Mouse (Mus musculus): ENCODE results near the gene Mcm3. TPM values are rescaled to one million over a fixed set of nuclear protein-coding genes. Genes with fewer than 3 reads are reported as not detected.
"Not testable (repeated sequence)": the region's sequence is repeated elsewhere in the genome, so short reads cannot be mapped to it uniquely, and the experiment has no call there.

Gene Mcm3
- polyA plus RNA-seq, 1 experiment = 8.9 TPM

DNA sequence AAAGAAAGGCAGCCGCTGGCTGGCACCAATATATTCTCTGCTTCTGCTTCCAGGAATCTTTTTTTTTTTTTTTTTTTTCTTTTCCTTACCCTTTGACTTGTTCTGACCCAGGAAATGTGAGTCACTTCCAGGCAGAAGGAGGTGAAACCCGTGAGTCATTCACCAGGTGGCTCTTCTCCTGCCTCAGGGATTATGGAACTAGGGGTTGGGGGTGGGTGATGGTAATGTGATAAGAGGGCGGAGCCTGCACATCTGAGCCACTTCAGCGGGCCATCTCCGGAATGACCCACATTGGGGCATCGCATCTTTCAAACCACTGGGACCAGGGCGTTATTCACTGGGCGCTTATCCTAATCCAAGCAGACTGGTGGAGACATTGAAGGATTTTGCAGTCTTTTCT is 33.1 kb downstream of the Mcm3 start:
- Histone ChIP-seq H3K27ac (ENCODE audit: insufficient read depth, low read depth, low read length) (no peak overlapping the region), H3K4me1 (ENCODE audit: control insufficient read depth, insufficient read depth, insufficient read length, low read length) (no peaks in the 10 kb centered on the region), H3K36me3 (ENCODE audit: control insufficient read depth, insufficient read depth, low read length) (no peaks in the 10 kb centered on the region), H3K27me3 (ENCODE audit: control insufficient read depth, insufficient read depth, low read length) (no peaks in the 10 kb centered on the region), H3K4me3 (ENCODE audit: low read depth, low read length) (no peak overlapping the region)
- TF ChIP-seq CTCF (IDR thresholded peaks at IDR 0.05; ENCODE audit: extremely low read depth, insufficient read length, insufficient replicate concordance, low read depth, low read length) = no peak
- TF ChIP-seq POLR2A (IDR thresholded peaks at IDR 0.05; ENCODE audit: low read depth, low read length) = no peak
- WGBS = 51% methylated on average over 8 of the region's 8 CpGs

DNA sequence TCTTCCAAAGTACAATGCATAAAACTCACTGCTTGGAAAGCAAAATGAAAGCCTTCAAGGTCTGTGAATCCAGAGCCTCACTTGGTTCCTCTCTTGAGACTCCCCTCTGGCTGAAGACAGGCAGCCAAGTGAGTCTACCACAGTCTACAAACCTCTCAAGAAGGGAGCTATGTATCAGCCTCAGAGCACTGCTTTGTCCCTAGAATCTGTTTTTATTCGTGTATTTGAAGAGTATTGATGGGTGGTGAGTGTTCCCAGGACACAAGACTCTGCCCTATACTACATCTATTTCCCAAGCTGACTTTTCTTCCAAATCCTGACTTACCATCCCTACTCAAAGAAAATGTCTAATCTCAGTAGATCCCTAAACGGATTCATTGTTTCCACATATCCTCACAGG is 41.7 kb downstream of the Mcm3 start:
- no peaks in the 10 kb centered on the region for H3K27me3 ChIP-seq (ENCODE audit: control insufficient read depth, insufficient read depth, low read length)
- no peak overlapping the region for H3K4me3 ChIP-seq (ENCODE audit: low read depth, low read length)
- WGBS = 73% methylated on average over 2 of the region's 2 CpGs
- H3K27ac ChIP-seq (ENCODE audit: insufficient read depth, low read depth, low read length) = no peak overlapping the region
- no peaks in the 10 kb centered on the region for H3K36me3 ChIP-seq (ENCODE audit: control insufficient read depth, insufficient read depth, low read length)
- TF ChIP-seq POLR2A (IDR thresholded peaks at IDR 0.05; ENCODE audit: low read depth, low read length) (no peak), CTCF (IDR thresholded peaks at IDR 0.05; ENCODE audit: extremely low read depth, insufficient read length, insufficient replicate concordance, low read depth, low read length) (no peak)
- no peaks in the 10 kb centered on the region for H3K4me1 ChIP-seq (ENCODE audit: control insufficient read depth, insufficient read depth, insufficient read length, low read length)

DNA sequence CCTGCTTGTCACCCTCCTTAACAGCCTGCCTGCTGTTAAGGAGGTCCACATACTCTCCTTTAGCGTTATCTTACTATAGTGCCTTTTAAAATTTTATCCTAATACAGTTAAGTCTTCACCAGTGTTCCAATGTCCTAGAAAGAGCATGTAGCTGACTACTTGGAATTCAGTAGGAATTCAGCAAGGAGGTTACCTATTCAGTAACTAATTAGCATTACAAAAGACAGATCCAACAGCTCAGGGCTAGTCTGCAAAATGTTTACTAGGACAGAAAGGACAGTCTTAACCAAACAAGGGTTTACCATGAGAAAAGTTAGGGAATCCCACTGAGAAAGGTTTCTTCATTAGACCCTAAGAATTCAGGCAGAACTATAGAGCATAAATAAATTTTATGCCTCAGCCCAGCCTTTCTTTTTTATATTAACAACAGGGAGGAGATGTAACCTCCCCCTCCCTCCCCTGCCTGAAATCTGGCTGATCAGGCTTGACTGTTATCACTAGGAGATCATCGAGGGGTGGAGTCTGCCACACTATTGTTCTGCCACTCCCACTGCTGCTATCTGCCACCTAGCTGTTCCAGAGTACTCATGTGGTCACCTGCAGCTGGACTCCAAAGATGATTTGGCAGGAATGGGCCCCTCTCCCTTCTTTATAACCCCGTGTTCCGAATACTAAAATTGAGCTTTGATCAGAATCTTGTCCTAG is 45.9 kb downstream of the Mcm3 start:
- H3K27ac ChIP-seq (ENCODE audit: insufficient read depth, low read depth, low read length); H3K4me1 ChIP-seq (ENCODE audit: control insufficient read depth, insufficient read depth, insufficient read length, low read length); H3K36me3 ChIP-seq (ENCODE audit: control insufficient read depth, insufficient read depth, low read length); H3K4me3 ChIP-seq (ENCODE audit: low read depth, low read length); H3K27me3 ChIP-seq (ENCODE audit: control insufficient read depth, insufficient read depth, low read length): not testable (repeated sequence)
- 65% methylated on average over 4 of the region's 4 CpGs for WGBS

DNA sequence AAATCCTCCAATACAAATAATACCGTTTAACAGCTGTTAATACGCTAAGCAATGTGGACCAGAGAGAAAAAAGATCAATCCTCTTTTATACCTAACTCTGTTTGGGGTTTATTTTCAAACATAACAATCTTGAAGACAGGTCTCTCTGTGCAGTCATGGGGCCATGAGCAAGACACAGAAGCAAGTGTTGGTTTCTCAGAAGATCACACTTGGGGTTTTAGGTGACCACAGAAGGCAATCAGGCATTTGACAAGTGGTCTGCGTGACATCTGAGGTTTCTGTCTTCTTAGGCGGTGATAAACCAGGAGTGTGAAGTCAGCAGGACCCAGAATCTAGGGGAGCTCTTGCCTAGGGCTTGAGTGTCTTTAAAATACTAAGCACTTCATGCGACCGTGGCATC is 53.6 kb downstream of the Mcm3 start:
- TF ChIP-seq POLR2A (IDR thresholded peaks at IDR 0.05; ENCODE audit: low read depth, low read length) = no peak
- Histone ChIP-seq H3K4me3 (ENCODE audit: low read depth, low read length) (no peak overlapping the region), H3K27ac (ENCODE audit: insufficient read depth, low read depth, low read length) (no peak overlapping the region), H3K4me1 (ENCODE audit: control insufficient read depth, insufficient read depth, insufficient read length, low read length) (no peaks in the 10 kb centered on the region), H3K36me3 (ENCODE audit: control insufficient read depth, insufficient read depth, low read length) (no peaks in the 10 kb centered on the region), H3K27me3 (ENCODE audit: control insufficient read depth, insufficient read depth, low read length) (no peaks in the 10 kb centered on the region)
- 73% methylated on average over 6 of the region's 6 CpGs for WGBS

DNA sequence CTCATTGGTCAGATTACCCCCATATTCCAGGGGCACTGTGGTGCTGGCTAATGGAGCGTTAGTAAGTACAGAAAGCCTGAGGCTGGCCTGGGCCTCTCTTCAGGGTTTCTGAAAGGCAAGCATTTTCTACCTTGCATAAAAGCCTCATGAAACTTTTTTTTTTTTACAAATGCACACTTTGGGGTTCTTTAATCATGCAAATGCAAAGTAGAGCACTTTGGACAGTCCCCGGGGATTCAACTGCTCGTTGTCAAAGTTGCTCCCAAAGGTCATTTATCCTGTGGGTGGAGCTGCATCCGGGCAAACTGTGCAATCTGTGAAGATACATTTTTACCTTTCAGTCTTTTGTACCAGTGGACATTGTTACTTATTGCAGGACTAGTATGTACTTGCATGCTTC is 58.7 kb downstream of the Mcm3 start:
- Histone ChIP-seq H3K4me1 (ENCODE audit: control insufficient read depth, insufficient read depth, insufficient read length, low read length) (no peaks in the 10 kb centered on the region), H3K36me3 (ENCODE audit: control insufficient read depth, insufficient read depth, low read length) (no peaks in the 10 kb centered on the region), H3K4me3 (ENCODE audit: low read depth, low read length) (no peak overlapping the region), H3K27ac (ENCODE audit: insufficient read depth, low read depth, low read length) (no peak overlapping the region), H3K27me3 (ENCODE audit: control insufficient read depth, insufficient read depth, low read length) (no peaks in the 10 kb centered on the region)
- TF ChIP-seq CTCF (IDR thresholded peaks at IDR 0.05; ENCODE audit: extremely low read depth, insufficient read length, insufficient replicate concordance, low read depth, low read length) (no peak), POLR2A (IDR thresholded peaks at IDR 0.05; ENCODE audit: low read depth, low read length) (no peak)
- WGBS = 61% methylated on average over 4 of the region's 4 CpGs

DNA sequence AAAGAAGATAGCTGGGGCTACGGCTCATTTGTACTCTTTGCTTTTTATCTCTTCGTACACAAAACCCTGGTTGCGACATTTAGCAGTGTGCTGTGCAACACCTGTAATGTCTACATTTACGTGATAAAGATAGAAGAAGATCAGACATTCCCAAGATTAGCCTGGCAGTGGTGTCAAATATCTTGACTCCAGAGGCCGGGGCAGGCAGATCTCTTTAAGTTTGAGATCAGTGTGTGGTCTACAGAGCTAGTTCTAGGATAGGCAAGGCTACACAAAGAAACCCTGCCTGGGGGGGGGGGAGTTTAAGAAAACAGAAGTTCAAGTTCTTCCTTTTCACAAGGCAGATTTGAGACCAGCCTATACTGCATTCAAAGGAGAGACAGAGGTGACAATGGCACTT is 59.8 kb downstream of the Mcm3 start:
- WGBS = 48% methylated on average over 5 of the region's 5 CpGs
- H3K4me3 ChIP-seq (ENCODE audit: low read depth, low read length) = no peak overlapping the region
- TF ChIP-seq CTCF (IDR thresholded peaks at IDR 0.05; ENCODE audit: extremely low read depth, insufficient read length, insufficient replicate concordance, low read depth, low read length) = no peak
- TF ChIP-seq POLR2A (IDR thresholded peaks at IDR 0.05; ENCODE audit: low read depth, low read length) = no peak
- no peaks in the 10 kb centered on the region for H3K36me3 ChIP-seq (ENCODE audit: control insufficient read depth, insufficient read depth, low read length)
- no peaks in the 10 kb centered on the region for H3K27me3 ChIP-seq (ENCODE audit: control insufficient read depth, insufficient read depth, low read length)
- no peak overlapping the region for H3K27ac ChIP-seq (ENCODE audit: insufficient read depth, low read depth, low read length)
- no peaks in the 10 kb centered on the region for H3K4me1 ChIP-seq (ENCODE audit: control insufficient read depth, insufficient read depth, insufficient read length, low read length)

DNA sequence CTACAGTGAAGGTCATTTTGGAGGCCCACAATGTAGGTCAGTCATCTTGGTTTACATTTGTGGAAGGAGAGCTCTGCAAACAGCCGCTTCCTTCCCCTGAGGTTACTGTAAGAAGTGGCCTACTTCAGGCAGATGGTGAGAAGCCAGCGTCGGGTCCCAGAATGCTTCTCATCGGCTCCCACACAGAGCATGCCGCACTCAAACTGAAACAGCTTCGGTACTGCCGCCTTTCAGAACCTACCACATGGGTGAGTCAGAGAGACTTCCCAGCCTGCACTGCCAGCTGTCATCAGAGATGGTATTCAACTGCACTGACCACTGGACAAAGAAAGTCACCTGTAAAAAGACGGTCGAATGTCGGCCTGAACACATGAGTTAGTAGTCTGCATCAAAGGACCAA is 60.3 kb downstream of the Mcm3 start:
- Histone ChIP-seq H3K27ac (ENCODE audit: insufficient read depth, low read depth, low read length) (no peak overlapping the region), H3K4me3 (ENCODE audit: low read depth, low read length) (no peak overlapping the region), H3K4me1 (ENCODE audit: control insufficient read depth, insufficient read depth, insufficient read length, low read length) (no peaks in the 10 kb centered on the region), H3K36me3 (ENCODE audit: control insufficient read depth, insufficient read depth, low read length) (no peaks in the 10 kb centered on the region), H3K27me3 (ENCODE audit: control insufficient read depth, insufficient read depth, low read length) (no peaks in the 10 kb centered on the region)
- whole genome bisulfite sequencing = 74% methylated on average over 10 of the region's 10 CpGs
- TF ChIP-seq CTCF (IDR thresholded peaks at IDR 0.05; ENCODE audit: extremely low read depth, insufficient read length, insufficient replicate concordance, low read depth, low read length) = no peak
- no peak for TF ChIP-seq POLR2A (IDR thresholded peaks at IDR 0.05; ENCODE audit: low read depth, low read length)

DNA sequence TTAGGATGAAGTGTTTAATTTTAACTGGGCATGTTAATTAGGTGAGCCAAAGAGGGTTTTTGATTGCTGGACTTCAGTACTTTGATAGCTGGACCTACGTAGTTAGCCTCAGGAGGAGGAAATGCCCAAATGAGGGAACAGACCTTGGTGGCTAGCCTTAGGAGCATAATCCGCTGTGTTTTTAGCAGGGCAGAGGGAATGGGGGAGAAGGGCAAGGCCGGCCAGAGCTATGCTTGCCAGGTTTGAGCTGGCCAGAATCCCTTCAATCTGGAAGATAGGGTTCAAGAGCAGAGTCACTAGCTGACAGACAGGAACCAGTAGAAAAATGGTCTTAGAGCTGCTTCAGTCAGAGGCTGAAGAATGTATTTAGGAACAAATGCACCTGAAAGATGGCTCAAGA is 62.5 kb downstream of the Mcm3 start:
- 78% methylated on average over 3 of the region's 3 CpGs for WGBS
- no peaks in the 10 kb centered on the region for H3K4me1 ChIP-seq (ENCODE audit: control insufficient read depth, insufficient read depth, insufficient read length, low read length)

More for the DNA sequence above, 62.5 kb downstream of the Mcm3 start:
- TF ChIP-seq POLR2A (IDR thresholded peaks at IDR 0.05; ENCODE audit: low read depth, low read length) = no peak
- TF ChIP-seq CTCF (IDR thresholded peaks at IDR 0.05; ENCODE audit: extremely low read depth, insufficient read length, insufficient replicate concordance, low read depth, low read length) = no peak
- Histone ChIP-seq H3K27me3 (ENCODE audit: control insufficient read depth, insufficient read depth, low read length) (no peaks in the 10 kb centered on the region), H3K4me3 (ENCODE audit: low read depth, low read length) (no peak overlapping the region), H3K27ac (ENCODE audit: insufficient read depth, low read depth, low read length) (no peak overlapping the region), H3K36me3 (ENCODE audit: control insufficient read depth, insufficient read depth, low read length) (no peaks in the 10 kb centered on the region)
